Mouse (Mus musculus): ENCODE data around the gene Gm21093.
"Not testable (repeated sequence)": the region's sequence is repeated elsewhere in the genome, so short reads cannot be mapped to it uniquely, and the experiment has no call there.

Gm21093 gene

GRCm38 (mm10) chr4:42034626-42035025, at the start of gene Gm21093:
Gene Gm21093, minus strand, starts transcription at chr4:42034726.
- DNase-seq, result not testable (repeated sequence)

Measured in cerebellum, postnatal 14 days (tissue).